Mouse (Mus musculus): Measurements from ENCODE around the gene Tst. TPM values are rescaled to one million over a fixed set of nuclear protein-coding genes. Genes with fewer than 3 reads are reported as not detected.
A peak's percentile ranks its signal among the peaks of the same experiment; 100 is the strongest.

Gene Tst
- 123 and 146 TPM in 2 replicates for polyA plus RNA-seq (2015; fragmentation: Nextera tagmentation; extraction: Ambion mirVana)

- WGBS = 2% methylated on average over 34 of the region's 34 CpGs
Observed at GRCm38 (mm10) chr15:78405517-78406211, at the start of gene Tst. Gene Tst, minus strand, starts transcription at chr15:78405907.

GRCm38 (mm10) chr15:78455168-78455567, 49.5 kb upstream of the Tst start:
- Histone ChIP-seq H3K36me3 (ENCODE audit: control insufficient read depth, insufficient read depth, low read length) (no peaks in the 10 kb centered on the region), H3K4me2 (ENCODE audit: low read depth, low read length) (no peak overlapping the region), H3K4me3 (replicated peaks; ENCODE audit: low read length) (no peak overlapping the region), H3K27ac (ENCODE audit: low read length) (no peak overlapping the region), H3K9me3 (replicated peaks; ENCODE audit: control insufficient read depth, low read length) (no peaks in the 10 kb centered on the region), H3K27me3 (ENCODE audit: control insufficient read depth, insufficient read depth, low read length) (no peaks in the 10 kb centered on the region), H3K9ac (ENCODE audit: low read length) (no peak overlapping the region), H3K4me1 (ENCODE audit: control insufficient read depth, insufficient read depth, low read length) (no peaks in the 10 kb centered on the region)
- ATAC-seq (ENCODE audit: insufficient read depth, low FRiP score) = no peak
- WGBS = 59% methylated on average over 4 of the region's 4 CpGs

More at GRCm38 (mm10) chr15:78405517-78406211, at the start of gene Tst:
- no peaks in the 10 kb centered on the region; the same call in 1 of the 2 replicates for H3K36me3 ChIP-seq (ENCODE audit: control insufficient read depth, insufficient read depth, low read length)
- H3K27ac ChIP-seq (ENCODE audit: low read length) = peak within 1 kb of the TSS; percentile 99
- peak within 1 kb of the TSS; percentile 90 for H3K4me3 ChIP-seq (replicated peaks; ENCODE audit: low read length)
- peaks cover 54% of the 10 kb centered on the region for H3K4me1 ChIP-seq (ENCODE audit: control insufficient read depth, insufficient read depth, low read length)
- no peaks in the 10 kb centered on the region for H3K9me3 ChIP-seq (replicated peaks; ENCODE audit: control insufficient read depth, low read length)
- H3K4me2 ChIP-seq (ENCODE audit: low read depth, low read length) = peak within 1 kb of the TSS; percentile 90
- peaks cover 10% of the 10 kb centered on the region; the same call in 1 of the 2 replicates for H3K27me3 ChIP-seq (ENCODE audit: control insufficient read depth, insufficient read depth, low read length)
- H3K9ac ChIP-seq (ENCODE audit: low read length) = peak within 1 kb of the TSS; percentile 84
- peak; percentile 86 for ATAC-seq (ENCODE audit: insufficient read depth, low FRiP score)

GRCm38 (mm10) chr15:78452929-78453328, 47.2 kb upstream of the Tst start:
- Histone ChIP-seq H3K27ac (ENCODE audit: low read length) (no peak overlapping the region), H3K9me3 (replicated peaks; ENCODE audit: control insufficient read depth, low read length) (no peaks in the 10 kb centered on the region), H3K4me2 (ENCODE audit: low read depth, low read length) (no peak overlapping the region), H3K36me3 (ENCODE audit: control insufficient read depth, insufficient read depth, low read length) (no peaks in the 10 kb centered on the region), H3K27me3 (ENCODE audit: control insufficient read depth, insufficient read depth, low read length) (no peaks in the 10 kb centered on the region), H3K4me3 (replicated peaks; ENCODE audit: low read length) (no peak overlapping the region), H3K4me1 (ENCODE audit: control insufficient read depth, insufficient read depth, low read length) (peaks cover 8% of the 10 kb centered on the region; the same call in 1 of the 2 replicates), H3K9ac (ENCODE audit: low read length) (no peak overlapping the region)
- WGBS = 70% methylated on average over 3 of the region's 3 CpGs
- ATAC-seq (ENCODE audit: insufficient read depth, low FRiP score) = no peak

GRCm38 (mm10) chr15:78451201-78451600, 45.5 kb upstream of the Tst start:
- Histone ChIP-seq H3K27me3 (ENCODE audit: control insufficient read depth, insufficient read depth, low read length) (no peaks in the 10 kb centered on the region), H3K4me3 (replicated peaks; ENCODE audit: low read length) (no peak overlapping the region), H3K9ac (ENCODE audit: low read length) (no peak overlapping the region), H3K4me2 (ENCODE audit: low read depth, low read length) (no peak overlapping the region), H3K4me1 (ENCODE audit: control insufficient read depth, insufficient read depth, low read length) (peaks cover 10% of the 10 kb centered on the region; the same call in 1 of the 2 replicates), H3K27ac (ENCODE audit: low read length) (no peak overlapping the region), H3K36me3 (ENCODE audit: control insufficient read depth, insufficient read depth, low read length) (no peaks in the 10 kb centered on the region), H3K9me3 (replicated peaks; ENCODE audit: control insufficient read depth, low read length) (no peaks in the 10 kb centered on the region)
- 59% methylated on average over 2 of the region's 2 CpGs for WGBS
- no peak for ATAC-seq (ENCODE audit: insufficient read depth, low FRiP score)

DNA sequence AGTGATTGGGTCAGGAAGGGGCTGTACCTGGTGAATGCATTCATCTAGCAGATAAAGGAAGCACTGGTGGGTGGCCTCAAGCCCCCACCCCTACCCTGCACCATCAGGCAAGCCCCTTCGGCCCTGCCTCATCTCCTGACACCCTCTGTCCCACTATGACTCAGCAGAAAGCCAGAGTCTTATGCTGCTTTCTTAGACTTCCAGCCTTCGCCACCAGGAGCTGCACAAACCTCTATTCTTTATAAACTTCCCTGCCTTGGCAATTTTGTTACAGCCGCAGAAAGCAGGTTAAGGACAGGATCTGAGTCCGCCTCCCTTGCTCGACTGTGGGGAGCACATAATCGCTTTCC, 44.7 kb upstream of the Tst start:
- Histone ChIP-seq H3K4me3 (replicated peaks; ENCODE audit: low read length) (no peak overlapping the region), H3K27ac (ENCODE audit: low read length) (no peak overlapping the region), H3K4me1 (ENCODE audit: control insufficient read depth, insufficient read depth, low read length) (peaks cover 10% of the 10 kb centered on the region; the same call in 1 of the 2 replicates), H3K36me3 (ENCODE audit: control insufficient read depth, insufficient read depth, low read length) (no peaks in the 10 kb centered on the region), H3K27me3 (ENCODE audit: control insufficient read depth, insufficient read depth, low read length) (no peaks in the 10 kb centered on the region), H3K9me3 (replicated peaks; ENCODE audit: control insufficient read depth, low read length) (no peaks in the 10 kb centered on the region), H3K9ac (ENCODE audit: low read length) (no peak overlapping the region), H3K4me2 (ENCODE audit: low read depth, low read length) (no peak overlapping the region)
- WGBS = 90% methylated on average over 6 of the region's 6 CpGs
- no peak for ATAC-seq (ENCODE audit: insufficient read depth, low FRiP score)

GRCm38 (mm10) chr15:78449694-78450418, 44.1 kb upstream of the Tst start:
- no peak overlapping the region for H3K27ac ChIP-seq (ENCODE audit: low read length)
- 32% methylated on average over 7 of the region's 7 CpGs for WGBS
- H3K4me3 ChIP-seq (replicated peaks; ENCODE audit: low read length) = no peak overlapping the region
- H3K4me1 ChIP-seq (ENCODE audit: control insufficient read depth, insufficient read depth, low read length) = peaks cover 10% of the 10 kb centered on the region; the same call in 1 of the 2 replicates
- H3K36me3 ChIP-seq (ENCODE audit: control insufficient read depth, insufficient read depth, low read length) = no peaks in the 10 kb centered on the region
- H3K9ac ChIP-seq (ENCODE audit: low read length) = no peak overlapping the region
- no peak overlapping the region for H3K4me2 ChIP-seq (ENCODE audit: low read depth, low read length)
- H3K27me3 ChIP-seq (ENCODE audit: control insufficient read depth, insufficient read depth, low read length) = no peaks in the 10 kb centered on the region
- no peaks in the 10 kb centered on the region for H3K9me3 ChIP-seq (replicated peaks; ENCODE audit: control insufficient read depth, low read length)
- ATAC-seq (ENCODE audit: insufficient read depth, low FRiP score) = no peak

- Histone ChIP-seq H3K27me3 (ENCODE audit: control insufficient read depth, insufficient read depth, low read length) (no peaks in the 10 kb centered on the region), H3K27ac (ENCODE audit: low read length) (no peak overlapping the region), H3K4me2 (ENCODE audit: low read depth, low read length) (no peak overlapping the region), H3K9me3 (replicated peaks; ENCODE audit: control insufficient read depth, low read length) (no peaks in the 10 kb centered on the region), H3K9ac (ENCODE audit: low read length) (peak overlapping the region; percentile 63; the same call in 1 of the 2 replicates), H3K36me3 (ENCODE audit: control insufficient read depth, insufficient read depth, low read length) (no peaks in the 10 kb centered on the region), H3K4me3 (replicated peaks; ENCODE audit: low read length) (no peak overlapping the region), H3K4me1 (ENCODE audit: control insufficient read depth, insufficient read depth, low read length) (peaks cover 10% of the 10 kb centered on the region; the same call in 1 of the 2 replicates)
- WGBS = 61% methylated on average over 6 of the region's 6 CpGs
- no peak for ATAC-seq (ENCODE audit: insufficient read depth, low FRiP score)
Observed at GRCm38 (mm10) chr15:78449131-78449530, 43.4 kb upstream of the Tst start.

- H3K4me1 ChIP-seq (ENCODE audit: control insufficient read depth, insufficient read depth, low read length) = peaks cover 10% of the 10 kb centered on the region; the same call in 1 of the 2 replicates
- peak overlapping the region; percentile 63 for H3K9ac ChIP-seq (ENCODE audit: low read length)
- no peaks in the 10 kb centered on the region for H3K27me3 ChIP-seq (ENCODE audit: control insufficient read depth, insufficient read depth, low read length)
- H3K27ac ChIP-seq (ENCODE audit: low read length) = peak overlapping the region; percentile 82
- ATAC-seq (ENCODE audit: insufficient read depth, low FRiP score) = peak; percentile 68; the same call in 1 of the 2 replicates
- H3K4me3 ChIP-seq (replicated peaks; ENCODE audit: low read length) = peak overlapping the region; percentile 41
- no peaks in the 10 kb centered on the region for H3K9me3 ChIP-seq (replicated peaks; ENCODE audit: control insufficient read depth, low read length)
- under 1% methylated on average over 22 of the region's 22 CpGs for WGBS
- peak overlapping the region; percentile 70 for H3K4me2 ChIP-seq (ENCODE audit: low read depth, low read length)
- H3K36me3 ChIP-seq (ENCODE audit: control insufficient read depth, insufficient read depth, low read length) = no peaks in the 10 kb centered on the region
Observed at GRCm38 (mm10) chr15:78447746-78448535, 42.2 kb upstream of the Tst start.

Measured in stomach, embryonic 16.5 days (tissue).